Mouse (Mus musculus) neural tube, embryonic 11.5 days (tissue): ENCODE measurements around the gene Zdhhc3. TPM values are rescaled to one million over a fixed set of nuclear protein-coding genes. Genes with fewer than 3 reads are reported as not detected.

Experiments
- ATAC-seq: fragments of 200-750 bp; cut with Nextera tagmentation; 2 replicates; pipeline ENCODE4 v1.8.0; 2017; ENCODE audit warnings: moderate number of reproducible peaks, mild to moderate bottlenecking, moderate TSS enrichment, moderate library complexity; ENCODE audit not compliant: insufficient read depth, low FRiP score, low TSS enrichment
- DNase-seq: peaks from one replicate; pipeline ENCODE4 v3.0.0-alpha.2; 2015; ENCODE audit warnings: low spot score
- H3K27ac ChIP-seq: fragments of 300-500 bp; sonication (generic); 2 replicates; pipeline ENCODE4 v1.5.1; 2014; ENCODE audit warnings: low read depth, mild to moderate bottlenecking, low read length
- H3K27me3 ChIP-seq: fragments of 300-500 bp; sonication (generic); 2 replicates; pipeline ENCODE4 v1.6.1; 2014; ENCODE audit warnings: mild to moderate bottlenecking, low read length, mixed read lengths; ENCODE audit not compliant: control insufficient read depth, insufficient read depth
- H3K36me3 ChIP-seq: fragments of 300-500 bp; sonication (generic); 2 replicates; pipeline ENCODE4 v1.6.1; 2014; ENCODE audit warnings: mild to moderate bottlenecking, low read length, moderate library complexity, mixed read lengths; ENCODE audit not compliant: control insufficient read depth, insufficient read depth
- H3K4me1 ChIP-seq: fragments of 300-500 bp; sonication (generic); 2 replicates; pipeline ENCODE4 v1.6.1; 2014; ENCODE audit warnings: low read length, mixed read lengths; ENCODE audit not compliant: control insufficient read depth, insufficient read depth
- H3K4me2 ChIP-seq: fragments of 300-500 bp; sonication (generic); 2 replicates; pipeline ENCODE4 v1.6.1; 2014; ENCODE audit warnings: low read depth, mild to moderate bottlenecking, moderate library complexity
- H3K4me3 ChIP-seq: fragments of 300-500 bp; sonication (generic); 2 replicates; pipeline ENCODE4 v1.5.1; 2014; ENCODE audit warnings: low read depth, low read length
- H3K9ac ChIP-seq: fragments of 300-500 bp; sonication (generic); 2 replicates; pipeline ENCODE4 v1.6.1; 2014; ENCODE audit warnings: mild to moderate bottlenecking, low read length
- H3K9me3 ChIP-seq: fragments of 300-500 bp; sonication (generic); 2 replicates; pipeline ENCODE4 v1.6.1; 2016; ENCODE audit warnings: low read length; ENCODE audit not compliant: control insufficient read depth
- WGBS: fragments of 180-500 bp; shearing (Covaris S2); extraction: QIAGEN DNeasy Blood & Tissue Kit; methylation state at CpG from one replicate; pipeline ENCODE4 v1.1.7; 2014; 5-methylcytosine and 5-hydroxymethylcytosine counted together
- polyA plus RNA-seq: library from polyadenylated mRNA; unstranded; fragments of >200 nt; fragmentation: Nextera tagmentation; extraction: Ambion mirVana; gene quantifications from 2 replicates; pipeline ENCODE4 v1.2.1, GENCODE M21; 2014

Zdhhc3 gene
- polyA plus RNA-seq, 1 experiment from 2014 or later, result 66.4 TPM

DNA sequence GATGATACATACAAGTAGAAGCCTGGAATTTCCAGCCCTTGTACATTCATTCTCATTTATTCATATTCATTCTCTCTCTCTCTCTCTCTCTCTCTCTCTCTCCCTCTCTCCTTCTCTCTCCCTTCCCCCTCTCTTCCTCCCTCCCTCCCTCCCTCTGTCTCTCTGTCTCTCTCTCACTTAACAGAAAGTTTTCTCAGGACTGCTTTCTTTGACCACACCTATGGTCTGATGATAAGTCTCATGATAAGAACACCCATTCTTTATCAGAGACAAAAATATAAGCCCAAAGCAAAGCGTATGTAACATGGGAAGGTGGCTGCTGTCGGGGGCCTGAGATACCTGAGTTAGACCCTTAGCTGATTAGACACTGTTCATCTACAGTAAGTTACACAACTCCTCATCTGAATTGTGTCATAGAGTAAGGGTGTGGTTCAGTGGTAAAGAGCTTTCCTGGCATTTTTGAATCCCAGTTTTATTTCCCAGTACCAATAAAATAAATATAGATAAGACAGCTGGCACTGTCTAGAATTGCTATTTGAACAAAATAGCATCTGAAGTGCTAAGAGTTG is 11.5 kb upstream of the Zdhhc3 start:
- no peak overlapping the region for H3K4me2 ChIP-seq
- H3K27ac ChIP-seq, result no peak overlapping the region
- H3K4me3 ChIP-seq, result no peak overlapping the region
- H3K27me3 ChIP-seq, result no peaks in the 10 kb centered on the region
- ATAC-seq (no peak), DNase-seq (no peak)
- peaks cover 13% of the 10 kb centered on the region for H3K36me3 ChIP-seq
- H3K4me1 ChIP-seq, result no peaks in the 10 kb centered on the region
- WGBS, result 97% methylated on average over 2 of the region's 2 CpGs
- no peak overlapping the region for H3K9ac ChIP-seq
- no peaks in the 10 kb centered on the region for H3K9me3 ChIP-seq

DNA sequence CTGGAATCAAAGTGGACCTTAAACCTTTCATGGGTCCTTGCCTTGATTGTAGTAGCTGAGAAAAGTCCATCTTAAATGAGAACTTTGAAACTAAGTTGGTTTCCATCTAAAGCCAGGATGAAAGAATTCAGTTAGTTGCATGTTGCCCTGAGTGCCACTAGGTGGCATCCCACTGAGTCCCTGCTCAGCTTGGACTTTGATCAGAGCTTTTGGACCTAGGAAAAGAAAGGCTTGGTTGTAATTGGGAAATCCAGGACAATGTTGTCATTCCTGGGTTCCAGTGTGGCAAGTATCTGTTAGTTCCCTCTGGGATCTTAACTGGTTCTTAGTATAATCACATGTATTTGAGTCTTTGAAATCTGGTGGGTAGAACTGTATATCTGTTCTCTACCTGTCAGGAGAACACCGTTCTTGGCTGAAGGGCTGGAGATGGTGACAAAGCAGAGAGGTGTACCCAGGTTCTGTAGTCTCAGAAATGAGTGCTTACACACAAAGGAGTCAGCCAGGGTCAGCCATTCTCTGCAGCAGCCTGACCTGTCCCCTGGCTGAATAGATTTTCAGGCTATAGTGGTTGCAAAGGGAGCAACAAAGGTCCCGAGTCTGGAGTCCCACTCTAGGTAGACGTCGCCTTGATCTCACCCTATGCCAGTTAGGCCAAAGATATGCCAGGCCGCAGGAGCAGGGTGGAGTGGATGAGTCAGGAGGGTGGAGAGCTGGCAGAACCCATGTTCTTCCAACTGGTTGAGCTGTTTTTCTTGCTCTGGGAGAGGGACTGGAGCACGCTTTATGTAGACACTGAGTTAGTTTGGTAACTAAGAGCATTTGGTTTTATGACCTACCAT is 10.8 kb upstream of the Zdhhc3 start:
- H3K27ac ChIP-seq, result no peak overlapping the region
- 94% methylated on average over 6 of the region's 6 CpGs for WGBS
- peaks cover 13% of the 10 kb centered on the region for H3K36me3 ChIP-seq
- ATAC-seq, result no peak
- no peak for DNase-seq
- H3K9ac ChIP-seq, result no peak overlapping the region
- no peaks in the 10 kb centered on the region for H3K27me3 ChIP-seq
- H3K9me3 ChIP-seq, result no peaks in the 10 kb centered on the region
- no peak overlapping the region for H3K4me2 ChIP-seq
- H3K4me3 ChIP-seq, result no peak overlapping the region
- no peaks in the 10 kb centered on the region for H3K4me1 ChIP-seq

DNA sequence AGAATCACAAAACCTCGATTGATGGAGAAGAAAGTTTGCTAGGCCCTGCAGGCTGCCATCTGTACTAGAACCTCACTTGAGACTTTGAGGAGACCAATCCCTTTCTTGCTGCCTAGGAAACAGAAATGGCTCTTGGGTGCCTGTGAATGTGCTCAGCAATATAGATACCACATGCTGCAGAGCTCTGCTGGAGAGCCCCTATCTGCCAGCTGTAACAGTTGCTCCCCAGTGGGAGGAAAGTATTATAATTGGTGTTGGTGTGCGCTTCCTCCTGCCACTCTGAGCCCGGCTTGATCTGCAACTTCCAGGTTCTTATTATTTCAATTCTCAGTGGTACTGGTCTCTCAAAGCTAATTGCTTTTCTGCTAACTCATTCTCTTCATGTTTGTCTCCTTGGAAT is 10.0 kb upstream of the Zdhhc3 start:
- Histone ChIP-seq H3K4me3 (no peak overlapping the region), H3K27ac (no peak overlapping the region), H3K27me3 (no peaks in the 10 kb centered on the region), H3K9me3 (no peaks in the 10 kb centered on the region), H3K9ac (no peak overlapping the region), H3K4me2 (no peak overlapping the region), H3K36me3 (peaks cover 13% of the 10 kb centered on the region), H3K4me1 (no peaks in the 10 kb centered on the region)
- ATAC-seq, result no peak
- no peak for DNase-seq
- WGBS, result 94% methylated on average over 3 of the region's 3 CpGs

DNA sequence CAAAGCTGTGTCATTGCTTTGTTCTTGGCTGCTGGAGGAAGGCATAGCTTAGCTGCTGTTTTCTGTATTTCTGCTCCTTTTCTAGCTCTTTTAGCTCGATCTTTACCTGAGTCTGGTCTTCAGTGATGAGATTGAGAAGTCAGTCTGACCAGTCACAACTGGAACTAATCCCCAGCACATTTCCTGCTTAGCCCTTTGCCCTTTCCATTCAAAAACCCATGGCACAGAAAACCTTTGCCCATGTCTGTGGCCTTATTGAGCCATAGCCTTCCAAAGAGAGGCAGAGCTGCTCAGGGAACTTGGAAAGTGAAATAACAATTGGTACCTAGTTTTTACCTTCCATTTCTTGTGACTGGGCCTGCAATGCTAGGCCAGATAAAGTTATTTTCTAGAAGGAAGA is 2.6 kb upstream of the Zdhhc3 start:
- Histone ChIP-seq H3K27me3 (no peaks in the 10 kb centered on the region), H3K4me3 (no peak overlapping the region), H3K4me2 (no peak overlapping the region), H3K9me3 (no peaks in the 10 kb centered on the region), H3K4me1 (peaks cover 9% of the 10 kb centered on the region), H3K9ac (no peak overlapping the region), H3K27ac (no peak overlapping the region), H3K36me3 (peaks cover 7% of the 10 kb centered on the region)
- DNase-seq (no peak), ATAC-seq (no peak)
- WGBS, result 96% methylated on average over 1 of the region's 1 CpGs

GRCm38 (mm10) chr9:123113931-123114330 is 926 bp upstream of the Zdhhc3 start:
- Histone ChIP-seq H3K4me3 (peak overlapping the region; percentile 91), H3K4me2 (peak overlapping the region; percentile 96), H3K36me3 (peaks cover 2% of the 10 kb centered on the region; the same call in 1 of the 2 replicates), H3K27ac (no peak overlapping the region), H3K9me3 (no peaks in the 10 kb centered on the region), H3K9ac (peak overlapping the region; percentile 94), H3K4me1 (peaks cover 9% of the 10 kb centered on the region), H3K27me3 (no peaks in the 10 kb centered on the region)
- ATAC-seq, result no peak
- DNase-seq, result no peak
- 69% methylated on average over 6 of the region's 6 CpGs for WGBS

DNA sequence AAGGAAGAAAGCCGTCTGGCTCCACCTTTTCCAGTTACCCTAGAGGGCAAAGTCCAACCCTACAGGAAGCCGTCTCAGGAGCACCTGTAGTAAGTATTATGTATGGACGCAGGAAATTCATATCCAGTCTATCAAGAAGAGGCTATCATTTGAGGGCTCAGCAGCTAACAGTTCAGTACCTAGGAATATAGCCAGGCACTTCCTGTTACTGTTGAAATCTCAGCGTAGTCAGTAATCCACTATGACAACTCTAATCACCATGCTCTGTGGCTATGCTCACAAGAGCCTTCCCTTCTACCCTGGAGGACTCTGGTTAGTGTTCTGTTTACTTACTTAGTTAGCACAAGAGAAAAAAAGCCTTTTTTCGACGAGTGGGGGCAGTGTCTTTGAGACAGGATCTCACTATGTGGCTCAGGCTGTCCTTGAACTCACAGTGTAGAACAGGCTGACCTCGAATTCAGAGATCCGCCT is 1.2 kb downstream of the Zdhhc3 start:
- Histone ChIP-seq H3K27me3 (no peaks in the 10 kb centered on the region), H3K9ac (peak overlapping the region; percentile 94), H3K4me3 (peak overlapping the region; percentile 91), H3K4me1 (peaks cover 9% of the 10 kb centered on the region), H3K9me3 (no peaks in the 10 kb centered on the region), H3K27ac (no peak overlapping the region), H3K36me3 (0 out of 2 replicates have a peak, but pooled peaks cover 2% of the 10 kb centered on the region), H3K4me2 (peak overlapping the region; percentile 96)
- 68% methylated on average over 8 of the region's 8 CpGs for WGBS
- no peak for DNase-seq
- no peak for ATAC-seq

DNA sequence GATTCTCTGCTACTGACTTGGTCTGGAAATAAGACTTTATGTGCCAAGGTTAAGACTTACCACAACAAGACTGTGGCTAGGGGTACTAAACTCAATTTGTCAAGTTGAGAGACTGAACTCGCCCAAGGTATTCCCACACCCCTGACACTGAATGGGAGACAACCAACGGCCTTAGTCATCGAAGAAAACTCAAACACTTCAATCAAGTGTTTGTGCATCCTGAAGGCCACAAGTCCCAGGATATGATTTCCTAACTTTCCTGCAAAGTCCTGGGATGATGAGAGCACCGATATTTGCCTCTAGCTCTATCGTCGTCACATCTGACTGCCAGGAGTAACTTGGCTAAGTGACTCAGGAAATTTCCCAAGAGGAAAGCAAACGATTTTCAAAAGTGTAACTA is 3.8 kb downstream of the Zdhhc3 start:
- Histone ChIP-seq H3K27me3 (no peaks in the 10 kb centered on the region), H3K4me1 (peaks cover 9% of the 10 kb centered on the region), H3K36me3 (0 out of 2 replicates have a peak, but pooled peaks cover 3% of the 10 kb centered on the region), H3K4me3 (no peak overlapping the region), H3K4me2 (no peak overlapping the region), H3K27ac (no peak overlapping the region), H3K9ac (no peak overlapping the region), H3K9me3 (no peaks in the 10 kb centered on the region)
- ATAC-seq, result no peak
- 95% methylated on average over 7 of the region's 7 CpGs for WGBS
- no peak for DNase-seq

GRCm38 (mm10) chr9:123107186-123107585 is 5.8 kb downstream of the Zdhhc3 start:
- Histone ChIP-seq H3K9me3 (no peaks in the 10 kb centered on the region), H3K27ac (no peak overlapping the region), H3K27me3 (no peaks in the 10 kb centered on the region), H3K9ac (no peak overlapping the region), H3K36me3 (0 out of 2 replicates have a peak, but pooled peaks cover 3% of the 10 kb centered on the region), H3K4me1 (peaks cover 3% of the 10 kb centered on the region; the same call in 1 of the 2 replicates), H3K4me3 (no peak overlapping the region), H3K4me2 (no peak overlapping the region)
- ATAC-seq, result no peak
- WGBS, result 94% methylated on average over 4 of the region's 4 CpGs
- no peak for DNase-seq

DNA sequence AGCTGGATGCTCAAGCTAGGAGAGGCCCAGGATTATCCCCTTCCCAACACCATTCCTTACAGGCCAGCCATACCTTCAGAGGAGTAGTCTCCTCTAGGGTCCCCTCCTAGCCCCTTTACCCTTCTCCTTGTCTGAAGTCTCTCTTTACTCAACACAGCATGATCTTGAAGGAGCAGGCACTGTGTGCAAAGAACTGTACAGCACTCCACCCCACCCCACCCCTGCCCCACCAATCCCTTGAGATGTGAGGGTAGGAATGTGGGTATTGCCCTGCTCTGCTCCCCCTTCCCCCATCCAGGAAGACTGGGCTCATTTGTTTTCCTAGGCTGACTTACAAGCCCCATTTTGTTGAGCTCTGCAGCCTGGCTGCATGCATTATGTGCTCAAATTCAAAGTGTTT is 8.6 kb downstream of the Zdhhc3 start:
- no peaks in the 10 kb centered on the region for H3K9me3 ChIP-seq
- H3K4me1 ChIP-seq, result no peaks in the 10 kb centered on the region
- no peaks in the 10 kb centered on the region for H3K27me3 ChIP-seq
- no peak for DNase-seq
- H3K9ac ChIP-seq, result no peak overlapping the region
- H3K4me3 ChIP-seq, result no peak overlapping the region
- H3K36me3 ChIP-seq, result peaks cover 9% of the 10 kb centered on the region; the same call in 1 of the 2 replicates
- H3K4me2 ChIP-seq, result no peak overlapping the region
- ATAC-seq, result no peak
- no peak overlapping the region for H3K27ac ChIP-seq
